Mouse (Mus musculus) heart, embryonic 11.5 days (tissue): ENCODE measurements around the gene Mtg1. TPM values are rescaled to one million over a fixed set of nuclear protein-coding genes. Genes with fewer than 3 reads are reported as not detected.

ENCODE experiments used
- ATAC-seq: fragments of 200-750 bp; cut with Nextera tagmentation; replicated peaks from 2 replicates; pipeline ENCODE4 v1.8.0; 2017; ENCODE audit warnings: moderate library complexity; ENCODE audit not compliant: insufficient number of reproducible peaks, low FRiP score, low TSS enrichment
- H3K27ac ChIP-seq: fragments of 300-500 bp; sonication (generic); 2 replicates; pipeline ENCODE4 v1.5.1; 2014; ENCODE audit warnings: mild to moderate bottlenecking, low read depth, low read length
- H3K27me3 ChIP-seq: fragments of 300-500 bp; sonication (generic); 2 replicates; pipeline ENCODE4 v1.6.1; 2014; ENCODE audit warnings: mild to moderate bottlenecking, low read length, mixed read lengths; ENCODE audit not compliant: control insufficient read depth, insufficient read depth
- H3K36me3 ChIP-seq: fragments of 300-500 bp; sonication (generic); 2 replicates; pipeline ENCODE4 v1.6.1; 2014; ENCODE audit warnings: mild to moderate bottlenecking, low read length, moderate library complexity, mixed read lengths; ENCODE audit not compliant: control insufficient read depth, insufficient read depth
- H3K4me1 ChIP-seq: fragments of 300-500 bp; sonication (generic); 2 replicates; pipeline ENCODE4 v1.6.1; 2014; ENCODE audit warnings: low read length; ENCODE audit not compliant: control insufficient read depth, insufficient read depth
- H3K4me2 ChIP-seq: fragments of 300-500 bp; sonication (generic); 2 replicates; pipeline ENCODE4 v1.6.1; 2014; ENCODE audit warnings: mild to moderate bottlenecking, moderate library complexity
- H3K4me3 ChIP-seq: fragments of 300-500 bp; sonication (generic); 2 replicates; pipeline ENCODE4 v1.5.1; 2014; ENCODE audit warnings: low read depth, low read length
- H3K9ac ChIP-seq: fragments of 300-500 bp; sonication (generic); 2 replicates; pipeline ENCODE4 v1.6.1; 2014; ENCODE audit warnings: mild to moderate bottlenecking, low read depth, low read length, moderate library complexity
- H3K9me3 ChIP-seq: fragments of 300-500 bp; sonication (generic); replicated peaks from 2 replicates; pipeline ENCODE4 v1.6.1; 2016; ENCODE audit warnings: low read length; ENCODE audit not compliant: control insufficient read depth
- WGBS: fragments of 180-500 bp; shearing (Covaris S2); extraction: QIAGEN DNeasy Blood & Tissue Kit; methylation state at CpG from one replicate; pipeline ENCODE4 v1.1.7; 2014; ENCODE audit not compliant: insufficient replicate concordance; 5-methylcytosine and 5-hydroxymethylcytosine counted together
- polyA plus RNA-seq: library from polyadenylated mRNA; unstranded; fragments of >200 nt; fragmentation: Nextera tagmentation; extraction: Ambion mirVana; gene quantifications from 2 replicates; pipeline ENCODE4 v1.2.1, GENCODE M21; 2014

Gene Mtg1
- polyA plus RNA-seq, 1 experiment from 2014 or later = 24.8 TPM

GRCm38 (mm10) chr7:140164664-140165063 is 27.3 kb downstream of the Mtg1 start, which contains the start of gene Olfr522:
Olfr522 (minus strand) TSS chr7:140164764.
- WGBS = 67% methylated on average over 7 of the region's 7 CpGs
- no peak for ATAC-seq
- Histone ChIP-seq H3K27ac (no peak within 1 kb of the TSS), H3K4me1 (no peaks in the 10 kb centered on the region), H3K9me3 (no peaks in the 10 kb centered on the region), H3K4me2 (no peak within 1 kb of the TSS), H3K36me3 (no peaks in the 10 kb centered on the region), H3K9ac (no peak within 1 kb of the TSS), H3K27me3 (no peaks in the 10 kb centered on the region), H3K4me3 (no peak within 1 kb of the TSS)

- Histone ChIP-seq H3K9me3 (no peaks in the 10 kb centered on the region), H3K9ac (no peak overlapping the region), H3K27me3 (no peaks in the 10 kb centered on the region), H3K27ac (no peak overlapping the region), H3K4me3 (no peak overlapping the region), H3K4me1 (no peaks in the 10 kb centered on the region), H3K4me2 (no peak overlapping the region), H3K36me3 (no peaks in the 10 kb centered on the region)
- WGBS = 48% methylated on average over 1 of the region's 1 CpGs
- no peak for ATAC-seq
These were observed 30.6 kb downstream of the Mtg1 start for GRCm38 (mm10) chr7:140167950-140168349.

- H3K27ac ChIP-seq = no peak overlapping the region
- ATAC-seq = no peak
- H3K36me3 ChIP-seq = no peaks in the 10 kb centered on the region
- H3K9me3 ChIP-seq = no peaks in the 10 kb centered on the region
- no peak overlapping the region for H3K4me2 ChIP-seq
- WGBS = 79% methylated on average over 4 of the region's 4 CpGs
- H3K27me3 ChIP-seq = no peaks in the 10 kb centered on the region
- H3K9ac ChIP-seq = no peak overlapping the region
- no peaks in the 10 kb centered on the region for H3K4me1 ChIP-seq
- H3K4me3 ChIP-seq = no peak overlapping the region
These were observed 32.0 kb downstream of the Mtg1 start for GRCm38 (mm10) chr7:140169386-140169785.

GRCm38 (mm10) chr7:140170863-140171262 is 33.5 kb downstream of the Mtg1 start:
- Histone ChIP-seq H3K9ac (no peak overlapping the region), H3K9me3 (no peaks in the 10 kb centered on the region), H3K4me3 (no peak overlapping the region), H3K4me1 (no peaks in the 10 kb centered on the region), H3K27me3 (no peaks in the 10 kb centered on the region), H3K27ac (no peak overlapping the region), H3K36me3 (no peaks in the 10 kb centered on the region), H3K4me2 (no peak overlapping the region)
- WGBS = 84% methylated on average over 3 of the region's 3 CpGs
- ATAC-seq = no peak

DNA sequence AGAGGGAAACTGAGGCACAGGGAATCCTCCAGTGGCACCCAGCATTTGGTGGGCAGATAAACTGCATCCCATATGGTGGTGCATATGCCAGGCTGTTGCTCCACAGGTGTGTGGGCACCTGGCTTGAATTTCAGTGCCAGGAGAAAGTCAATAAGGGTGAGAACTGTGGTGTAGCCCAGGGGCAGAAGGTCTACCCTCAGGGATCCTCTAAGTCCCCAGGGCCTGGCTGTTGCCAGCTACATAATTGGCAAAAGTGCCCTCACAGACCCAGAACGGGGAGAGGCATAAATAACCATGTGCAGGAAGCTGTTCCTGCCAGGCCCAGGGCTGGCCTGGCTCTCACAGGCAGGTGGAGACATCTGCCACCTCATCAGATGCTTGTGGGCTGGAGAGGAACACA is 35.6 kb downstream of the Mtg1 start, which contains the start of gene Olfr523:
Olfr523 (plus strand) TSS at position 282 of the 400 bp plus-strand sequence.
- Histone ChIP-seq H3K27me3 (no peaks in the 10 kb centered on the region), H3K4me3 (no peak within 1 kb of the TSS), H3K27ac (no peak within 1 kb of the TSS), H3K36me3 (no peaks in the 10 kb centered on the region), H3K9ac (no peak within 1 kb of the TSS), H3K9me3 (no peaks in the 10 kb centered on the region), H3K4me1 (no peaks in the 10 kb centered on the region), H3K4me2 (no peak within 1 kb of the TSS)
- no peak for ATAC-seq
- 37% methylated on average over 1 of the region's 1 CpGs for WGBS

DNA sequence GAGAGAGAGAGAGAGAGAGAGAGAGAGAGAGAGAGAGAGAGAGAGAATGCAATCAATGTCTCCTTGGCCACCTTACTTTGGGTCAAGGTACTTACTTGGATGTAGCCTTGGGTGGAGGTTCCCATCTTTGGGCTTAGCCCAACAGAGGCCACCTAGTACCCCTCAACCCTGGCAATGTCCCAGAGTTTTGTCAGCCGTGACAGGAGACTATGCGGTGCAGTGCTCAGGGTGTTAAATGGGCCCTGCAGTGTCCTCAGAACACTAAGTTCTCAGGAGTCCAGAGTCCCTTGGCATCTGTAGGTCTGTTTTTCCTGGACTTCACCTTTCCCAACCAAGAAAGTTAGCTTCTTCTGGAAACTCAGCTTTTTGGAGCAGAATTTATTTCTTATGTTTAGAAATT is 41.8 kb downstream of the Mtg1 start:
- ATAC-seq = no peak
- Histone ChIP-seq H3K27me3 (no peaks in the 10 kb centered on the region), H3K9ac (no peak overlapping the region), H3K4me1 (no peaks in the 10 kb centered on the region), H3K4me2 (no peak overlapping the region), H3K4me3 (no peak overlapping the region), H3K27ac (no peak overlapping the region), H3K36me3 (no peaks in the 10 kb centered on the region), H3K9me3 (no peaks in the 10 kb centered on the region)
- WGBS = 90% methylated on average over 2 of the region's 2 CpGs

DNA sequence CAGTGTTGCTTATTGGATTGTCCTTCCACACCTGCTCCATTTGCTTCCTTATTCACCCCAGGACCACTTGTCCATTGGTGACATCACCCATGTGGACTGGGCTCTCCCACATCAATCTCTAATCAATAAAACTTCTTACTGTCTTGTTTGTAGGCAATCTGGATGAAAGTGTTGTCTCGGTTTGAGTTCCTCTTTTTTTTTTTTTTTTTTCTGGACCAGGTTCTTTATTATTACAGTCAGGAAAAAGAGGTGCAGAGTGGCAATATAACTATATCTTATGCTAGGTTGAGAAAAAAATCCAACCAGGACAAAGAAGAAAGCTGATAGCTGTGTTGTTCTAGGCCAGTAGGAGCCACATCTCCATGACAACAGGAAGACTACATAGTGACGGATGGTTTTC is 43.3 kb downstream of the Mtg1 start:
- ATAC-seq = no peak
- H3K4me3 ChIP-seq = no peak overlapping the region

GRCm38 (mm10) chr7:140184206-140184605 is 46.8 kb downstream of the Mtg1 start:
- H3K4me2 ChIP-seq = no peak overlapping the region
- H3K4me1 ChIP-seq = no peaks in the 10 kb centered on the region
- no peak overlapping the region for H3K4me3 ChIP-seq
- no peaks in the 10 kb centered on the region for H3K27me3 ChIP-seq
- ATAC-seq = no peak
- H3K9ac ChIP-seq = no peak overlapping the region
- H3K9me3 ChIP-seq = no peaks in the 10 kb centered on the region
- WGBS = 75% methylated on average over 4 of the region's 4 CpGs
- H3K27ac ChIP-seq = no peak overlapping the region
- H3K36me3 ChIP-seq = no peaks in the 10 kb centered on the region

More for the DNA sequence above, 43.3 kb downstream of the Mtg1 start:
- H3K4me1 ChIP-seq = no peaks in the 10 kb centered on the region
- 77% methylated on average over 2 of the region's 2 CpGs for WGBS
- no peaks in the 10 kb centered on the region for H3K36me3 ChIP-seq
- H3K27me3 ChIP-seq = no peaks in the 10 kb centered on the region
- H3K9ac ChIP-seq = no peak overlapping the region
- H3K9me3 ChIP-seq = no peaks in the 10 kb centered on the region
- no peak overlapping the region for H3K4me2 ChIP-seq
- H3K27ac ChIP-seq = no peak overlapping the region
